Mouse (Mus musculus) lung, adult 10 weeks (tissue): ENCODE results near the gene Zc3h12c. TPM values are rescaled to one million over a fixed set of nuclear protein-coding genes. Genes with fewer than 3 reads are reported as not detected.

Source experiments
- polyA plus RNA-seq: library from polyadenylated mRNA; stranded (reverse); fragments of 350-450 nt; fragmentation: Illumina TruSeq; extraction: RNeasy Lipid Tissue Mini Kit (QIAGEN cat#74804); gene quantifications from one replicate; pipeline ENCODE4 v1.2.3, GENCODE M21; 2014; ENCODE audit warnings: low read depth, low replicate concordance; ENCODE audit not compliant: insufficient read depth

Zc3h12c gene
- polyA plus RNA-seq = 1.9 TPM

DNA sequence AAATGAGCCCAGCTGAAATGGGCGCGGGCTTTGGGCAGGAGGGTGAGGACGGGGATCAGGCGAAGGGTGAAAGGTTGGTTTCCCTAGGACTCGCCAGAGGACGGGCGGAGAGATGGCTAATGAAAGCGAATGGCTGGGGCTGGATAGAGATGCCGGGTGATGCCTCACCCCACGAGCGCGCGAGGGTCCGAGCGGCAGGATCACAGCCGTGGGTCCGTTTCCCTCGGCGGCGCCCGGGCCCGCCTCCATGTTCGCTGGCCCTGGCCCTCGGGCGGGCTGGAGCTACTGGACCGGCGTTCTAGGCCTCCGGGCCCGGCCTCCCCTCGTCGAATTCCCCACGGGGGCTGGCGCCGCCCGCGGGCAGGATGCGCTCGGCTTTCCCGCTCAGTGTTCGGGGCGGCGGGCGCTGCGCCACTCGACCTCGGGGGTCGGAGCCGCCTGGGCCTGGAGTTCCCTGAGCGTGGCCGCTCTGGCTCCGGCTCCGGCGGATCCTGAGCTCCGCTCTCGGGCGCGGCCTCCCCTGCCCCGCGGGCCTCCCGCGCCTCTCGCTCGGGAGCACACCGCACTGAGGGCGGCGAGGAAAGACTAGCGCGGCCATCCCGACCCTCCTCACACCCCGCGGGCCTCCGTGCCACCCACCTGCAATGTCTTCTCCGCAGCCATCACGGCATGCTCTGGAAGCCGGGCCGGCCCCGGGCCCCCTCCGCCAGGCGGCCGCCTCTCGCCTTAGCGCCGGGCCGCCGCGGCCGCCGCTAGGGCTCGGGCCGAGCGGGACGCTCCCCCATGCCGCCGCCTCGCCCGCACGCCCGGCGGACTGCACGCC, at the start of gene Zc3h12c:
TSS of gene Zc3h12c (minus strand) at position 710 of the 823 bp plus-strand sequence.

Other genes with a start within 250 kb of the Zc3h12c start
- 76.5 TPM for gene Fdx1, start 205.0 kb downstream of the Zc3h12c start, polyA plus RNA-seq
- gene Rdx, start 121.4 kb downstream of the Zc3h12c start, polyA plus RNA-seq = 56.4 TPM